Comparison of ENCODE assay signal across 1 mouse cellular context in the genomic region with DNA sequence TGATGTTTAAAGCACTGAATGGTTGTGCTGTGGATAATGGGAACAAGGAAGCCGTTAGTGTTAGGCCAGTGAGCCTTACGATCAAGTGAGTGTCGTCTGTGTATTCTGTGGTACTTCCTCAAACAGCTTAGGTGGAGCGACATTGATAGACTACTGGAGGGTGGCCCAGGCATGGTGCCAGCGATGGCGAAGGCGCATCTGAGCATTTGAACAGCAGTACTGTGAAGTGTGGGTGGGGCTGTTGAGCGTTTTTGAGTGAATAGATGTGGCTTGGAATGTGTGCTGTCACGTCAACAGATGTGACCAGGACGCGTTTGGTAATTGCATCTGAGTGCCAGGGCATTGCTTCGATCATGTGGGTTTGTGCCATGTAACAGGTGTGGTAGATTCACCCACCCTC.
A peak's percentile ranks its signal among the peaks of the same experiment; 100 is the strongest.
TF ChIP-seq lines count a peak whose summit lies in the region.

No protein-coding gene starts in this region.

TF ChIP-seq in MEL, 35 proteins besides CTCF, POLR2A, EP300 and RAD21 (continued from another document):
- TF ChIP-seq MAX (IDR thresholded peaks at IDR 0.05; ENCODE audit: low read length) (peak; percentile 53; the same call in 1 of the 2 replicates), GATA1 (IDR thresholded peaks at IDR 0.05; ENCODE audit: low read depth, low read length) (no peak), SMC3 (IDR thresholded peaks at IDR 0.05; ENCODE audit: low read depth, low read length) (no peak), TCF12 (IDR thresholded peaks at IDR 0.05; ENCODE audit: low read depth, low read length) (no peak; the same call in 1 of the 2 replicates), TAL1 (IDR thresholded peaks at IDR 0.05; ENCODE audit: low read length) (peak; percentile 5; the same call in 1 of the 2 replicates), CHD1 (IDR thresholded peaks at IDR 0.05; ENCODE audit: low read depth, low read length) (no peak), MXI1 (IDR thresholded peaks at IDR 0.05; ENCODE audit: low read depth, low read length) (peak; percentile 82), HCFC1 (IDR thresholded peaks at IDR 0.05; ENCODE audit: low read depth, low read length) (0 out of 2 replicates have a peak, but pooled peaks have one; percentile 42), ZMIZ1 (IDR thresholded peaks at IDR 0.05; ENCODE audit: low read depth, low read length) (no peak), MEF2A (IDR thresholded peaks at IDR 0.05; ENCODE audit: extremely low read depth, insufficient replicate concordance, low read depth, low read length, poor library complexity, severe bottlenecking) (no peak)
